Mouse (Mus musculus) bone marrow, adult 2 months (tissue): ENCODE data around the gene Pced1a.

Experiments
- CTCF ChIP-seq: fragments of 200-500 bp; IDR thresholded peaks from 2 replicates; pipeline ENCODE4 v1.5.1; 2011; ENCODE audit warnings: low read length, control low read depth; ENCODE audit not compliant: control insufficient read depth, insufficient read depth
- POLR2A ChIP-seq: fragments of 200-500 bp; IDR thresholded peaks from 2 replicates; pipeline ENCODE4 v1.6.1; 2011; ENCODE audit warnings: low read depth, mild to moderate bottlenecking, control low read depth, low read length, borderline replicate concordance; ENCODE audit not compliant: control insufficient read depth

DNA sequence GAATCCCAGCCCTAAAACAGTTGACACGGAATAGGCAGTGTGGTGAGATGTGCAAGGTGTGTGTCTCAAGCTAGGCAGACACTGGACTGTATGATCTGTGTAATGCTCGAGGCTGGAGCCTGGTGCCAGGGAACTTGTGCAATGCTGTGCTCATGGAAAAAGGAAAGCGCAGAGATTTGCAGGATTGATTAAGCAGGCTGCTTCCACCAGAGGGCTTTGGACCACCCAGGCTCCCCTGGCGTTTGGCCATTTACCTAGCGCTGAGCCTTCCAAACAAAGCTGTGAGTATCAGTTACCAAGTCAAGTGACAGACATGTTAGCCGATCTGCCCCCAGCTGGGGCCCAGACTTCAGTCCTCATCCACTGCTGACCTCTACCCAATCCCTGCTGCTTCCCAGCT lies 16.3 kb downstream of the Pced1a start:
- TF ChIP-seq POLR2A (no peak), CTCF (no peak)
